ENCODE assay signal across 8 mouse cellular contexts in the genomic region with DNA sequence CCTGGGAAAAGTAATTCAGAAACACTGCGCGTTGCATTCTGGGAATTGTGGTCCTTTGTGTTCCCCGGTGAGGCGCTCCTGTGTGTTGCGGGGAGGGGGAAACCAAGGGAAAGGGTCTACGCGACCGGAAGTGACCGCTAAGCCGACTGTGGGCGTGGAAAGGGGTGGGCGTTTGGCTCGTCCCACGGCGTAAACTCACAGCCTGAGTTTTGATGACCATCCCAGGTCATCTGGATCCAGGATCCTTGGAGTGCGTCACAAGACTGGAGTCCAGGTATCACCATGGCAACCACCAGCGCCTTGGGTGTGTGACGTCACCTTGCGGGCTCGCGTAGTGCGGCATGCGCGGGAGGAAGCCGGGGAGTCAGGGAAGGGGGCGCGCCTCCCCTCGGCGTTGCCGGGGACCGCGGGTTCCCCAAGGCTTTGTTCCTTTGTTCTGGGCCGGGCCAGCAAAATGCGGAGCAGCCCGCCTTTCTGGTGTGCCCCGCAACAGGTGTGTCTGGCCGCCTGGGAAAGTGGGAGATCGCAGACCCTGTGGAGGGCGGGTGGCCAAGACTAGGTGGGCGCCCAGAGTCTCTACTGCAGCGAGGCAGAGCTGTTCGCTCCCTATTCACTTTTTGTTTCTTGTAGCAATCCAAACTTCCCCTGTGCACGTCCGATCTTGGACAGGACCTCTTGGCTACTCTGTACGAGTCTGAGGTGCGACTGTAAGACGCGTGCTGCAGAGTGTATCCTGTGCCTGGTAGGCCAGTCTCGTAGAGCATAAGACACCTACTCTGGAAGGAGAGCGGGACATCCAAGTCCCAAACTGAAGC. TPM values are rescaled to one million over a fixed set of nuclear protein-coding genes. Genes with fewer than 3 reads are reported as not detected.
DNase-seq lines count a peak whose midpoint lies in the region; ATAC-seq and TF ChIP-seq lines count a peak whose summit lies in the region.

A gene (plus strand): TSS at position 169 of the 815 bp plus-strand sequence.

- H3K9ac ChIP-seq in lung, embryonic 15.5 days = peak within 1 kb of the TSS; percentile 79

- H3K36me3 ChIP-seq in lung, embryonic 15.5 days = peaks cover 13% of the 10 kb centered on the region
- no peaks in the 10 kb centered on the region for H3K36me3 ChIP-seq in thymus, adult 2 months (ENCODE audit: control insufficient read depth, insufficient read depth, low read length)

- no peaks in the 10 kb centered on the region for H3K27me3 ChIP-seq in lung, embryonic 15.5 days
- no peaks in the 10 kb centered on the region for H3K27me3 ChIP-seq in thymus, adult 2 months (ENCODE audit: control insufficient read depth, insufficient read depth, low read length)

- TF ChIP-seq POLR2A in thymus, adult 2 months (IDR thresholded peaks at IDR 0.05; ENCODE audit: control insufficient read depth, extremely low read depth, insufficient read depth, low read length, poor library complexity) = no peak

- peaks cover 15% of the 10 kb centered on the region for H3K4me1 ChIP-seq in lung, embryonic 15.5 days
- H3K4me1 ChIP-seq in thymus, adult 2 months (replicated peaks; ENCODE audit: control insufficient read depth, insufficient read depth, low read length) = peaks cover 6% of the 10 kb centered on the region

- DNase-seq in MN1 (ENCODE audit: low spot score) = peak; percentile 96
- DNase-seq in cerebellum, adult 8-10 months = peak; percentile 90
- DNase-seq in forelimb bud, embryonic 11.5 days (ENCODE audit: low read depth, low spot score) = peak; percentile 98
- peak; percentile 85 for DNase-seq in layer of hippocampus, adult 9-10 months (ENCODE audit: low spot score)
- DNase-seq in ovary, adult 18-20 months (ENCODE audit: low spot score) = peak; percentile 88
- peak; percentile 88 for DNase-seq in thymus, adult 2 months

- peak within 1 kb of the TSS; percentile 90 for H3K27ac ChIP-seq in lung, embryonic 15.5 days
- H3K27ac ChIP-seq in thymus, adult 2 months (ENCODE audit: control insufficient read depth, insufficient read depth, low read length) = no peak within 1 kb of the TSS

- H3K4me3 ChIP-seq in lung, embryonic 15.5 days = peak within 1 kb of the TSS; percentile 88
- H3K4me3 ChIP-seq in thymus, adult 2 months (ENCODE audit: control insufficient read depth, insufficient read depth, low read length) = peak within 1 kb of the TSS; percentile 87

- H3K4me2 ChIP-seq in lung, embryonic 15.5 days = peak within 1 kb of the TSS; percentile 83

- H3K9me3 ChIP-seq in lung, embryonic 15.5 days = no peaks in the 10 kb centered on the region

- ATAC-seq in hematopoietic stem cell, adult 5-6 weeks (replicated peaks in 1 of 2; ENCODE audit: insufficient read depth in 1 of 2, low FRiP score in 2 of 2, low TSS enrichment in 1 of 2, low read depth in 1 of 2, poor library complexity in 2 of 2, severe bottlenecking in 2 of 2) = peak; percentile 85 to 89
- peak; percentile 93 for ATAC-seq in lung, embryonic 15.5 days (ENCODE audit: borderline replicate concordance, extremely low read depth, low FRiP score, low TSS enrichment)

- 0 out of 2 replicates have a peak, but pooled peaks have one; percentile 29 for TF ChIP-seq CTCF in thymus, adult 2 months (IDR thresholded peaks at IDR 0.05; ENCODE audit: borderline replicate concordance, control insufficient read depth, extremely low read depth, insufficient read depth, low read length, poor library complexity)

- under 1% methylated on average over 50 of the region's 50 CpGs for WGBS in lung, embryonic 15.5 days
- WGBS in thymus, adult 2 months = under 1% methylated on average over 50 of the region's 50 CpGs

RNA-seq across cellular contexts. Expression of the gene that starts here (rescaled TPM):
- total RNA-seq in hematopoietic stem cell, adult 5-6 weeks (2017) = 18.3 and 26.9 TPM in 2 replicates
- 11.6 and 13.3 TPM in 2 replicates for polyA plus RNA-seq in lung, embryonic 15.5 days (2015; fragmentation: Nextera tagmentation; extraction: Ambion mirVana)
- 1.1 and 1.6 TPM in 2 replicates for polyA plus RNA-seq in thymus, adult 2 months (2012; rRNA removed)
